ENCODE assay signal across 29 mouse cellular contexts in the genomic region with DNA sequence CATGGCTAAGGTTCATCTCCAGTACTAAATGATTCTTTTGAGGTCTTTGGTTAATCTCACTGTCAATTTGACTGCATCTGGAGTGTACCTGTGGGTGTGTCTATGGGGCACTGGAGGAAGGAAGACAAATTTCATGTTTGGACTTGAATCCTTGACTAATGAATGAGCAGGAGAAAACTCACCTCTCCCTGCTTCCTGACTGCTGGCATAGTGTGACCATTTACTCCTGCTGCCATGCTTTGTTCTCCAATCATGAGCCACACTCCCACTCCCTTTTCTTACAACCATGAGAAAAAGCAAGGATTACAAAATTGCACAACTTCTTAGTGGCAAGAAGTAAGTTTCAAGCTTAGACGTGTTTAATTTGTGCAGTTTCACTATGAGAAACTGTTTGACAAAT.
"Had no signal": no experiment of that assay in that cellular context is flagged by ENCODE, and none has a peak within 500 bp of the region (broad histone marks: within the 10 kb centered on the region; RNA-seq: fewer than 3 reads in every experiment).

No protein-coding gene starts in this region.

- H3K4me2 ChIP-seq: embryonic facial prominence, embryonic 12.5 days; embryonic facial prominence, embryonic 13.5 days; embryonic facial prominence, embryonic 15.5 days; forebrain, embryonic 12.5 days; forebrain, embryonic 13.5 days; forebrain, embryonic 15.5 days had no signal

- H3K36me3 ChIP-seq: embryonic facial prominence, embryonic 10.5 days; embryonic facial prominence, embryonic 12.5 days; embryonic facial prominence, embryonic 13.5 days; embryonic facial prominence, embryonic 15.5 days; forebrain, embryonic 10.5 days; forebrain, embryonic 12.5 days; forebrain, embryonic 15.5 days had no signal

- H3K4me1 ChIP-seq: embryonic facial prominence, embryonic 10.5 days; embryonic facial prominence, embryonic 12.5 days; embryonic facial prominence, embryonic 13.5 days; embryonic facial prominence, embryonic 15.5 days; forebrain, embryonic 10.5 days; forebrain, embryonic 12.5 days; forebrain, embryonic 13.5 days; forebrain, embryonic 15.5 days had no signal

- H3K9ac ChIP-seq: embryonic facial prominence, embryonic 12.5 days; embryonic facial prominence, embryonic 13.5 days; embryonic facial prominence, embryonic 15.5 days; forebrain, embryonic 12.5 days; forebrain, embryonic 13.5 days; forebrain, embryonic 15.5 days; forebrain, postnatal 0 days had no signal

- H3K4me3 ChIP-seq: embryonic facial prominence, embryonic 10.5 days; embryonic facial prominence, embryonic 12.5 days; embryonic facial prominence, embryonic 13.5 days; embryonic facial prominence, embryonic 15.5 days; erythroblast, embryonic 14.5 days; forebrain, embryonic 10.5 days; forebrain, embryonic 12.5 days; forebrain, embryonic 13.5 days; forebrain, embryonic 15.5 days; gastrocnemius, adult 2 months; heart, adult 2 months had no signal

- H3K9me3 ChIP-seq: embryonic facial prominence, embryonic 10.5 days; embryonic facial prominence, embryonic 12.5 days; embryonic facial prominence, embryonic 13.5 days; embryonic facial prominence, embryonic 15.5 days; forebrain, embryonic 10.5 days; forebrain, embryonic 12.5 days; forebrain, embryonic 13.5 days; forebrain, embryonic 15.5 days had no signal

- H3K27ac ChIP-seq: embryonic facial prominence, embryonic 10.5 days; embryonic facial prominence, embryonic 12.5 days; embryonic facial prominence, embryonic 13.5 days; embryonic facial prominence, embryonic 15.5 days; forebrain, embryonic 10.5 days; forebrain, embryonic 12.5 days; forebrain, embryonic 13.5 days; forebrain, embryonic 15.5 days; gastrocnemius, adult 2 months; heart, adult 2 months had no signal

- ATAC-seq: forebrain, embryonic 13.5 days; forebrain, embryonic 14.5 days; forebrain, embryonic 15.5 days; forebrain, embryonic 16.5 days; forebrain, postnatal 0 days had no signal

- DNase-seq: cerebellum, adult 2 months; cerebellum, adult 8-10 months; cerebellum, adult 9-10 months; cerebellum, adult 9-11 months; cerebellum, postnatal 10 days; cerebellum, postnatal 14 days; cerebellum, postnatal 25 days; cerebellum, postnatal 36 days; embryo, embryonic 11 days; forebrain, postnatal 0 days; gastrocnemius, adult 2 months; gastrocnemius, postnatal 10 days; gastrocnemius, postnatal 14 days; gastrocnemius, postnatal 25 days; gastrocnemius, postnatal 36 days; heart, adult 11 months; heart, adult 18-20 months; heart, adult 2 months had no signal

- H3K27me3 ChIP-seq: embryonic facial prominence, embryonic 12.5 days; embryonic facial prominence, embryonic 13.5 days; embryonic facial prominence, embryonic 15.5 days; forebrain, embryonic 12.5 days; forebrain, embryonic 13.5 days; forebrain, embryonic 15.5 days had no signal
